Mouse (Mus musculus) spleen, adult 2 months (tissue): ENCODE data around the gene Actbl2.

Experiments used
- CTCF ChIP-seq: fragments of 200-500 bp; IDR thresholded peaks from 2 replicates; pipeline ENCODE4 v1.5.1; 2011; ENCODE audit warnings: mild to moderate bottlenecking, inconsistent platforms; ENCODE audit not compliant: insufficient read depth, insufficient read length, insufficient replicate concordance; ENCODE audit errors: extremely low read depth
- POLR2A ChIP-seq: fragments of 200-500 bp; IDR thresholded peaks from 2 replicates; pipeline ENCODE4 v1.6.1; 2011; ENCODE audit warnings: low read depth, low read length, inconsistent platforms

DNA sequence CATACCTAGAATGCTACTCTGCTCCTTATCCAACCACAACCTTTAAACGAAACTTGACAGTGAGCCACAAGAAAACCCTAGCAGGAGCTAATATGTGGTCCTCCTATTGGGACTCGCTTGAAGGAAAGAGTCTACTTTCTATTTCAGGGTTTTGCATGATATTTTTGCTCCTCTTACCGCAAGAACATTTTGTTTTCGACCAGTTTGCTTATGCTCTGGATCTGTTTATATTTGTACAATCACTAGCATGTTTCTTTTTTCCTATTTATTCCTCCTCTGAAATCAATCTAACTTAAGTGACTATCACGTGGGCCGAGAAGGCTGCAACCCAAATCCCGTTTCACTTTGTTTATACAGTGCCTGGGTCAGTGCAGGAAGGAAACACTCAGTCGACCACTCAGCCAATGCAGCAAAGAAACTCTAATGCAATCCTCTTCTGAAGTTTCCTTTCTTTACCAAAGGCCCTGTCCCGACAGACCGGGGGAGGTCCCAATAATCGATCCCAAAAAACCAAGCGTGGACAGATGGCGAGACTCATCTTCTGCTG is 15.0 kb downstream of the Actbl2 start:
- TF ChIP-seq POLR2A (no peak), CTCF (no peak)
